Mouse (Mus musculus): ENCODE measurements around the gene Arhgap44.

GRCm38 (mm10) chr11:64999685-65000084, 163.1 kb downstream of the Arhgap44 start:
- TF ChIP-seq CTCF (IDR thresholded peaks at IDR 0.05) = no peak
- TF ChIP-seq EP300 (IDR thresholded peaks at IDR 0.05) = no peak

Measured in lung, postnatal 0 days (tissue).